Mouse (Mus musculus) lung, postnatal 0 days (tissue): ENCODE data around the gene B4galt1.

ENCODE experiments used
- CTCF ChIP-seq: IDR thresholded peaks from 2 replicates; pipeline ENCODE4 v1.5.1; 2016; ENCODE audit warnings: antibody characterized with exemption, mild to moderate bottlenecking
- EP300 ChIP-seq: IDR thresholded peaks from 2 replicates; pipeline ENCODE4 v1.6.1; 2016; ENCODE audit warnings: antibody characterized with exemption, mild to moderate bottlenecking, control low read depth

- no peak for TF ChIP-seq CTCF
- no peak for TF ChIP-seq EP300
Observed at GRCm38 (mm10) chr4:40783049-40783448, 70.8 kb downstream of the B4galt1 start.
